Mouse (Mus musculus): Measurements from ENCODE around the gene Gm4969.
"Not testable (repeated sequence)": the region's sequence is repeated elsewhere in the genome, so short reads cannot be mapped to it uniquely, and the experiment has no call there.

Gm4969 gene

DNA sequence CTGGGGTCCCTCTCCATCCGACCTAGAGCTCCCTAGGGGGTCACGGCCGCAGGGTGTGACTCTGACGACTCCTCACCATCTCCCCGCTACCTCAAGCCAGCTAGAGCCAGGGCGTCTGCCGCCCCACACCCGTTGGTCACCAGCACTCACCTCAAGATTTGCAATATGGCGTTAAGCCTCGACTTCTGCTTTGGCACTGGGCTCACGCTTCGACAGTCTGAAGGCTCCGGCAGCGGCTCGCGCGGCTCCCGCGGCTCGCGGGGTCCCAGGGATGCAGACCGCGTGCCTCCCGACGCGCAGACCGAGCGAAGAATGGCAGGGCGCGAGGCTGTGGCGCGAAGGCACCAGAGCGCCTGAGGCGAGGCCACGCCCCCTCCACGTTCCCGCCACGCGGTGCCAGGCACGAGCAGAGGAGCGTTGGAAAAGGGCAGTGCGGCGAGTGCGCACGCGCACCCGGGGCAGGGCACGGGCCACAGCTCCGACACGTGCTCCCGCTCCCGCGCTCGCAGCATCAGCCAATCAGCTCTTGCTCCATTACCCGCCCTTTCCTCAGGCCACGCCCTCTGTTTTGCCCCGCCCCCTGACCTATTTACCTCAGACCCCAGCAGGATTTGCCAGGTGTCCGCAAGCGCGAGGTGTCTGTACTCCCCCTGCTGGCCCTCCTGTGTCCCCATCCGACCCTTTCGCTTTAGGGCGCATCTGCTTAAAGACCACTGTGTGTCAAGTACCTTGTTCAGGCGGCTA, at the start of gene Gm4969:
Gene Gm4969 (minus strand): TSS at position 341 of the 744 bp plus-strand sequence.
- DNase-seq (ENCODE audit: low spot score) = peak; percentile 48

GRCm38 (mm10) chr7:19166990-19167389, 48.8 kb upstream of the Gm4969 start:
- no peak for DNase-seq (ENCODE audit: low spot score)

GRCm38 (mm10) chr7:19165656-19166423, 47.7 kb upstream of the Gm4969 start, which contains the start of gene Gipr:
Gene Gipr (minus strand): TSS chr7:19166127.
- no peak for DNase-seq (ENCODE audit: low spot score)

GRCm38 (mm10) chr7:19164978-19165377, 46.8 kb upstream of the Gm4969 start:
- no peak for DNase-seq (ENCODE audit: low spot score)

DNA sequence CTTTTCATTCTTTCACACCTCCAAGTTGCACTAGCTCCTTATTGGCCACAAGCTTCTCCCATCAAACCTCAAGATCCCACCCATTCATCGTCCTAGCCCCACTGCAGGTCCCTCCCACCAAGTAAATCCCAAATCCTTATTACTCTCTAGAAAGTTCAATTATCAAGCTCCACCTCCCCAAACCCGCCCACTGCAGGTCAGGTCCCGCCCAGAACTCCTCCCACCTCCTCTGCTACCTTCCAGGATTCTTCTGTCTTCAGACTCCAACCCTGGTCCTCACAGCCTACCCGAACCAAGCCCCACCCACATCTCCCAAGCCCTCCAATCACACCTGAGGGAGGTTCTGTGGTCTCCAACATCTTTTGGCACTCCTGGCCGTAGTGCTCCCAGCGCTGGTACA, 46.0 kb upstream of the Gm4969 start:
- no peak for DNase-seq (ENCODE audit: low spot score)

GRCm38 (mm10) chr7:19163752-19164151, 45.6 kb upstream of the Gm4969 start:
- no peak for DNase-seq (ENCODE audit: low spot score)

DNA sequence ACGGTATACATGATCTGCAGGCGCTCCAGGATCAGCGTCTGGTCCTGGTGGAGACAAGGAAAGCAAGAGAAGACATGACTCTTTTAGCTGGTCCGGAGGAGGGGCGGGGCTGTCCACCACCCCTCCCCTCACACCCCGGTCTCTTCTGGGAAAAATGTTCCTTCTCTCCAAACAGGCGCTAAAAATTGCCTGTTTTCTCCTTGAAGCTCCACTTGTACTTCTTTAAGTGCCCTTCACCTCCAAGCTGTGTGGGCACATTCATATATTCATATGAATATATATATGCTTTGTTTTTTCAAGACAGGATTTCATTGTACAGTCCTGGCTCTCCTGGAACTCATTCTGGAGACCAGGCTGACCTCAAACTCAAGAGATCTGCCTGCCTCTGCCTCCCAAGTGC, 44.8 kb upstream of the Gm4969 start:
- DNase-seq (ENCODE audit: low spot score) = no peak

DNA sequence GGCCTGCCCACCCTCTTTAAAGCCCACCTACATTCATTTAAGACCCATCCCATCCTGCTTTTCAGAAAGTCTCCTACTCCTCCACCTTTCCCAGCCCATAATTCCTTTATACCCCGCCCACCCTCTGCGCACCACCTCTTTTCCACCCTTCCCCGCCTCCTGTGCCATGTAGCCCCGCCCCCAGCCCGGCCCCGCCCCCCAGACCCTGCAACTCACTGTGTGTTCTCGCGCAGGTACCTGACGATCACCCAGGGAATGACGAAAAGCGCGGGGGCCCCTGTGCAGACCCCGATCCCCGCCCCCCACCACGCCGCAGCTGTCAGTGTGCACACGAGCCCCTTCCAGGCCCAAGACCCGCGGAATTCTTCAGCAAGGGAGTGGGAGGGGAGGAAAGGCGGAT, 41.9 kb upstream of the Gm4969 start:
- no peak for DNase-seq (ENCODE audit: low spot score)

- no peak for DNase-seq (ENCODE audit: low spot score)
These were observed 41.2 kb upstream of the Gm4969 start for GRCm38 (mm10) chr7:19159411-19159810.

DNA sequence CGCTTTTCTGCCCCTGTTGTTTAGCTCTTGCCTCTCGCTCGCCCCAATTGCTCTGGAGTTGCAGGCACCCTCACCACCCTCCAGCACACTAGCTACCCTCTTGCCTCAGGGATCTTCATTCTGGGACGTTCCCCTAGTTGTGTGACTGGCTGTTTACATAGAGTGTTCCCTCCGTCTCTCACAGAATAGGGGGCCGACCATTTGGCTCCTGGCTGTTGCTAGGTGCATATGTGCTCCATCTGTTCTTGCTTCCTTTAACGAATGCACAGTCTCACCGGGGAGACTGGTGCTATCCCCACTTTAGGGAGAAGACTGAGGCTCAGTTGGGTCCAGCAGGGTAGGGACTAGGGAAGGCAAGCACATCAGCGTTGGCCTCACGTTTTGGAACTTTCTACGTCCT, 40.4 kb upstream of the Gm4969 start:
- no peak for DNase-seq (ENCODE audit: low spot score)

GRCm38 (mm10) chr7:19157160-19157800, 39.1 kb upstream of the Gm4969 start:
- DNase-seq (ENCODE audit: low spot score) = peak; percentile 94

DNA sequence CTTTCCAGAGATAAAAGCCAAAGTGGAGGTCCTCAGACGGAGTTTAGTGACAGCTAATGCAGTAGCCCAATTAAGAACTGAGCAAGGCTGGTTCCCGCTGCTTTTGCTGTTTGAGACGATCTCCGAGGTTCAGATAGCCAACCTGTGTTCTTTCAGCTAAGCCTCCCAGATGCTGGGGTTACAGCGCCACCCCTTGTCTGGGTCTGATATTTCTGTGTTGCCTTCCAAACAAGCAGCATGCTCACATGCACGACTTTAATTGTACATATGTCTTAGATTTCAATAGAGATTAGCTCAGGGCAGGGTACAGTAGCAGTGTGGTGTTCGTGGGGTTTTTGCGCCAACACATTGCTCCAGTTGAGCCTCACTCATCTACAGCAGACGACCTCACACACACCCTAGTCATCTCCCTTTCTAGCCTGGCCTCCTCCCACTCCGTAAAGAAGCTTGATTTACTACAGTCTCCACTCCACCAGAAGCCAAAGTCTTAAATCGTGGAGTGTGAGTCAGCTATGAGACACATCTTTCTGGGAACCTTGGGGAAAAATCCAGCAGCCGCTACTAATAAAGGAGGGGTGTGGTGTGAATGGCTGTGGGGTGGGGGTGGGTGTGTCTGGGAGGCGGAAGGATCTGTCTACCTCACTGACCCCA, 37.8 kb upstream of the Gm4969 start:
- DNase-seq (ENCODE audit: low spot score) = no peak

DNA sequence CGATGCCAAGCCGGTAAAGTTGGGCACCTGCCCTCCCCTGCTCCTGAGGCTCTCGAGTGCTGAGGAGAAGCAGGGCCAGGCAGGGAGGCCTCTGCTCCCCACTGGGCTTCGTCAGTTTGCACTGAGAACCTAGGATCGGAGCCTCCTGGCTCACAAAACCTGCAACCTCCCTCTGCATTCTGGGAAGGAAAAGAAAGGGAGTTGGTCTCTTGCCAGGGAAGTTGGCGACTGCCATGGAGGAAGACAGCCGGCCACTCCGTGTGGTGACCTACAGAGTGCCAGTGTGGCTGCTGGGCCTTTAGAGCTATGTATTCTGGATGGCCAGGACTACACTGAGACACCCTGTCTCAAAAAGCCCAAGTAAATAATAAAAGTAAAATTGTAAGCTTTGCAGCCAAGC, 36.6 kb upstream of the Gm4969 start:
- DNase-seq (ENCODE audit: low spot score) = no peak

- DNase-seq (ENCODE audit: low spot score) = not testable (repeated sequence)
These were observed 33.0 kb upstream of the Gm4969 start for GRCm38 (mm10) chr7:19151121-19151520.

GRCm38 (mm10) chr7:19149626-19150025, 31.5 kb upstream of the Gm4969 start, which contains the start of gene Snrpd2:
Gene Snrpd2 (plus strand): TSS chr7:19149722.
- peak; percentile 97 for DNase-seq (ENCODE audit: low spot score)

- peak; percentile 98 for DNase-seq (ENCODE audit: low spot score)
These were observed 30.8 kb upstream of the Gm4969 start, which contains the start of gene Qpctl for GRCm38 (mm10) chr7:19148875-19149541. Gene Qpctl (minus strand): TSS chr7:19149291.

GRCm38 (mm10) chr7:19148180-19148874, 30.2 kb upstream of the Gm4969 start:
- no peak for DNase-seq (ENCODE audit: low spot score)

DNA sequence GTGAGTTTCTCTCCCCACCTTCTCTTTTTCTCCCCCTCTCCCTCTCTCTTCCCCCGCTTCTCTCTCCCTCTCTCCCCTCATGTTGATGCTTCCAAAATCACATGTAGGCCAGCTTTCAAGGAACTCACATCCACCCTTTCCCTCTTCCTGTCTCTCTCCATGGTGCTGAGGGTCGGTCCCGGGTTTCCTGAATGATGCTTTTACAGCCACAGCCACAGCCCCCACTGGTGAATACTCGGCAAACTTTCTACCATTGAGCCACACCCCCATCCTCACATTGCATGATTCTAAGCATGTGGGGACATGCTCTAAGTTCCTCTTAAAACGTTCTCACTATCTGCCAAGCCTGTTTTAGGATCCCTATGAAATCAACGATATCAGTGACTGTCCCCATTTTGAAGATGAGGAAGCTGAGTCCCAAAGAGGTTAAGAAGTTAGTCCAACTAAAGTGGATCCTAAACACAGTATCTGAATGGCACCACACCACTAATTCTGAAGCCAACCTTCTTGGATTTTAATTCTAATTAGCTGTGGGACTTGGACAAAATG, 29.4 kb upstream of the Gm4969 start:
- no peak for DNase-seq (ENCODE audit: low spot score)

GRCm38 (mm10) chr7:19146793-19147192, 28.6 kb upstream of the Gm4969 start:
- no peak for DNase-seq (ENCODE audit: low spot score)

- peak; percentile 75 for DNase-seq (ENCODE audit: low spot score)
These were observed 19.2 kb upstream of the Gm4969 start for GRCm38 (mm10) chr7:19137380-19137779.

Measured in layer of hippocampus, adult 11-12 months (tissue).